Mouse (Mus musculus) heart, embryonic 16.5 days (tissue): ENCODE data around the gene Mcoln3. TPM values are rescaled to one million over a fixed set of nuclear protein-coding genes. Genes with fewer than 3 reads are reported as not detected.

Experiments
- ATAC-seq: fragments of 200-750 bp; cut with Nextera tagmentation; replicated peaks from 2 replicates; pipeline ENCODE4 v1.8.0; 2017; ENCODE audit warnings: moderate number of reproducible peaks; ENCODE audit not compliant: insufficient read depth, low FRiP score; ENCODE audit errors: extremely low read depth
- H3K27ac ChIP-seq: fragments of 300-500 bp; sonication (generic); 2 replicates; pipeline ENCODE4 v1.5.1; 2014; ENCODE audit warnings: mild to moderate bottlenecking, low read length, control low read depth, moderate library complexity
- H3K27me3 ChIP-seq: fragments of 300-500 bp; sonication (generic); 2 replicates; pipeline ENCODE4 v1.6.1; 2014; ENCODE audit warnings: low read length, mixed read lengths; ENCODE audit not compliant: control insufficient read depth, insufficient read depth
- H3K36me3 ChIP-seq: fragments of 300-500 bp; sonication (generic); 2 replicates; pipeline ENCODE4 v1.6.1; 2014; ENCODE audit not compliant: control insufficient read depth, insufficient read depth
- H3K4me1 ChIP-seq: fragments of 300-500 bp; sonication (generic); 2 replicates; pipeline ENCODE4 v1.6.1; 2014; ENCODE audit warnings: low read length, mixed read lengths; ENCODE audit not compliant: control insufficient read depth, insufficient read depth
- H3K4me2 ChIP-seq: fragments of 300-500 bp; sonication (generic); 2 replicates; pipeline ENCODE4 v1.6.1; 2014; ENCODE audit warnings: low read depth, mild to moderate bottlenecking, control low read depth, low read length
- H3K4me3 ChIP-seq: fragments of 300-500 bp; sonication (generic); 2 replicates; pipeline ENCODE4 v1.5.1; 2014; ENCODE audit warnings: mild to moderate bottlenecking, control low read depth, low read length
- H3K9ac ChIP-seq: fragments of 300-500 bp; sonication (generic); 2 replicates; pipeline ENCODE4 v1.6.1; 2014; ENCODE audit warnings: low read length, control low read depth
- H3K9me3 ChIP-seq: fragments of 300-500 bp; sonication (generic); replicated peaks from 2 replicates; pipeline ENCODE4 v1.6.1; 2016; ENCODE audit warnings: low read length; ENCODE audit not compliant: control insufficient read depth
- WGBS: fragments of 180-500 bp; shearing (Covaris S2); extraction: QIAGEN DNeasy Blood & Tissue Kit; methylation state at CpG from one replicate; pipeline ENCODE4 v1.1.7; 2014; 5-methylcytosine and 5-hydroxymethylcytosine counted together
- polyA plus RNA-seq: library from polyadenylated mRNA; unstranded; fragments of >200 nt; fragmentation: Nextera tagmentation; extraction: Ambion mirVana; gene quantifications from 2 replicates; pipeline ENCODE4 v1.2.1, GENCODE M21; 2015

The Mcoln3 gene
- polyA plus RNA-seq, 1 experiment from 2014 or later, result 0.79 TPM

- H3K4me2 ChIP-seq, result peak overlapping the region; percentile 69
- H3K4me1 ChIP-seq, result peaks cover 17% of the 10 kb centered on the region
- H3K4me3 ChIP-seq, result peak overlapping the region; percentile 40; the same call in 1 of the 2 replicates
- H3K27ac ChIP-seq, result no peak overlapping the region
- H3K27me3 ChIP-seq, result no peaks in the 10 kb centered on the region
- H3K9me3 ChIP-seq, result no peaks in the 10 kb centered on the region
- no peak for ATAC-seq
- no peaks in the 10 kb centered on the region for H3K36me3 ChIP-seq
- 50% methylated on average over 7 of the region's 7 CpGs for WGBS
- no peak overlapping the region for H3K9ac ChIP-seq
These were observed 60.0 kb downstream of the Mcoln3 start for GRCm38 (mm10) chr3:146177295-146177694.

GRCm38 (mm10) chr3:146177748-146178582, 60.7 kb downstream of the Mcoln3 start:
- 3% methylated on average over 16 of the region's 16 CpGs for WGBS
- Histone ChIP-seq H3K4me1 (peaks cover 17% of the 10 kb centered on the region), H3K4me2 (peak overlapping the region; percentile 69), H3K9me3 (no peaks in the 10 kb centered on the region), H3K9ac (no peak overlapping the region), H3K27me3 (no peaks in the 10 kb centered on the region), H3K4me3 (peak overlapping the region; percentile 40), H3K27ac (no peak overlapping the region), H3K36me3 (no peaks in the 10 kb centered on the region)
- peak; percentile 61; the same call in 1 of the 2 replicates for ATAC-seq

- Histone ChIP-seq H3K9ac (no peak overlapping the region), H3K27me3 (no peaks in the 10 kb centered on the region), H3K4me1 (peaks cover 20% of the 10 kb centered on the region), H3K4me2 (no peak overlapping the region), H3K4me3 (no peak overlapping the region), H3K27ac (peak overlapping the region; percentile 36; the same call in 1 of the 2 replicates), H3K36me3 (no peaks in the 10 kb centered on the region), H3K9me3 (no peaks in the 10 kb centered on the region)
- ATAC-seq, result no peak
- WGBS, result 50% methylated on average over 2 of the region's 2 CpGs
These were observed 63.1 kb downstream of the Mcoln3 start for GRCm38 (mm10) chr3:146180341-146180740.

- no peak overlapping the region for H3K9ac ChIP-seq
- H3K4me1 ChIP-seq, result peaks cover 20% of the 10 kb centered on the region
- H3K9me3 ChIP-seq, result no peaks in the 10 kb centered on the region
- H3K4me3 ChIP-seq, result no peak overlapping the region
- no peak overlapping the region for H3K4me2 ChIP-seq
- WGBS, result 42% methylated on average over 3 of the region's 3 CpGs
- H3K36me3 ChIP-seq, result no peaks in the 10 kb centered on the region
- no peak for ATAC-seq
- H3K27ac ChIP-seq, result no peak overlapping the region
- H3K27me3 ChIP-seq, result no peaks in the 10 kb centered on the region
These were observed 63.7 kb downstream of the Mcoln3 start for GRCm38 (mm10) chr3:146180986-146181385.

GRCm38 (mm10) chr3:146184992-146185657, 67.9 kb downstream of the Mcoln3 start:
- Histone ChIP-seq H3K4me3 (no peak overlapping the region), H3K9me3 (peaks cover 7% of the 10 kb centered on the region), H3K4me2 (peak overlapping the region; percentile 27; the same call in 1 of the 2 replicates), H3K27me3 (no peaks in the 10 kb centered on the region), H3K36me3 (no peaks in the 10 kb centered on the region), H3K9ac (no peak overlapping the region), H3K4me1 (peaks cover 4% of the 10 kb centered on the region), H3K27ac (no peak overlapping the region)
- WGBS, result 19% methylated on average over 13 of the region's 13 CpGs
- ATAC-seq, result peak; percentile 53; the same call in 1 of the 2 replicates

- no peaks in the 10 kb centered on the region for H3K36me3 ChIP-seq
- no peak overlapping the region for H3K4me2 ChIP-seq
- H3K9me3 ChIP-seq, result peaks cover 7% of the 10 kb centered on the region
- no peak for ATAC-seq
- H3K9ac ChIP-seq, result no peak overlapping the region
- H3K4me3 ChIP-seq, result no peak overlapping the region
- peaks cover 3% of the 10 kb centered on the region; the same call in 1 of the 2 replicates for H3K4me1 ChIP-seq
- H3K27ac ChIP-seq, result no peak overlapping the region
- H3K27me3 ChIP-seq, result no peaks in the 10 kb centered on the region
- WGBS, result 83% methylated on average over 10 of the region's 10 CpGs
These were observed 68.8 kb downstream of the Mcoln3 start for GRCm38 (mm10) chr3:146186033-146186432.

GRCm38 (mm10) chr3:146189933-146190332, 72.7 kb downstream of the Mcoln3 start:
- H3K27me3 ChIP-seq, result no peaks in the 10 kb centered on the region
- no peak overlapping the region for H3K27ac ChIP-seq
- no peak overlapping the region for H3K4me3 ChIP-seq
- H3K4me2 ChIP-seq, result no peak overlapping the region
- no peak for ATAC-seq
- WGBS, result 71% methylated on average over 10 of the region's 10 CpGs
- no peak overlapping the region for H3K9ac ChIP-seq
- H3K9me3 ChIP-seq, result peaks cover 7% of the 10 kb centered on the region
- H3K36me3 ChIP-seq, result no peaks in the 10 kb centered on the region
- H3K4me1 ChIP-seq, result peaks cover 3% of the 10 kb centered on the region; the same call in 1 of the 2 replicates
